Mouse (Mus musculus) heart, embryonic 14.5 days (tissue): ENCODE data around the gene Gemin8. TPM values are rescaled to one million over a fixed set of nuclear protein-coding genes. Genes with fewer than 3 reads are reported as not detected.

Source experiments
- ATAC-seq: fragments of 200-750 bp; cut with Nextera tagmentation; 2 replicates; pipeline ENCODE4 v1.8.0; 2017; ENCODE audit warnings: low read depth, moderate TSS enrichment; ENCODE audit not compliant: insufficient number of reproducible peaks, insufficient read depth, low FRiP score
- H3K27ac ChIP-seq, 2 experiments: fragments of 200-500 bp in 1 of 2; fragments of 300-500 bp in 1 of 2; sonication (generic) in 1 of 2; replicated peaks in 1 of 2; 2 replicates each; pipeline ENCODE4 v1.5.1; 2012 to 2014; ENCODE audit warnings: low read depth in 2 of 2, low read length in 2 of 2, control low read depth in 1 of 2, mild to moderate bottlenecking in 1 of 2, mixed read lengths in 1 of 2; ENCODE audit not compliant: control insufficient read depth in 1 of 2, insufficient read depth in 1 of 2
- H3K27me3 ChIP-seq: fragments of 300-500 bp; sonication (generic); 2 replicates; pipeline ENCODE4 v1.6.1; 2014; ENCODE audit warnings: mild to moderate bottlenecking, low read length, control low read depth; ENCODE audit not compliant: control insufficient read depth, insufficient read depth
- H3K36me3 ChIP-seq: fragments of 300-500 bp; sonication (generic); 2 replicates; pipeline ENCODE4 v1.6.1; 2014; ENCODE audit warnings: mild to moderate bottlenecking, control low read depth, low read length, mixed read lengths; ENCODE audit not compliant: control insufficient read depth, insufficient read depth
- H3K4me1 ChIP-seq, 2 experiments: fragments of 200-500 bp in 1 of 2; fragments of 300-500 bp in 1 of 2; sonication (generic) in 1 of 2; 2 replicates each; pipeline ENCODE4 v1.6.1; 2012 to 2014; ENCODE audit warnings: low read length in 2 of 2, control low read depth in 1 of 2, mixed read lengths in 1 of 2; ENCODE audit not compliant: control insufficient read depth in 2 of 2, insufficient read depth in 2 of 2
- H3K4me2 ChIP-seq: fragments of 300-500 bp; sonication (generic); 2 replicates; pipeline ENCODE4 v1.6.1; 2014; ENCODE audit warnings: mild to moderate bottlenecking, low read length
- H3K4me3 ChIP-seq, 2 experiments: fragments of 200-500 bp in 1 of 2; fragments of 300-500 bp in 1 of 2; sonication (generic) in 1 of 2; 2 replicates each; pipeline ENCODE4 v1.5.1; 2012 to 2014; ENCODE audit warnings: low read length in 2 of 2, mild to moderate bottlenecking in 2 of 2, control low read depth in 1 of 2, low read depth in 1 of 2, moderate library complexity in 1 of 2; ENCODE audit not compliant: control insufficient read depth in 1 of 2, insufficient read depth in 1 of 2
- H3K9ac ChIP-seq: fragments of 300-500 bp; sonication (generic); 2 replicates; pipeline ENCODE4 v1.6.1; 2014; ENCODE audit warnings: mild to moderate bottlenecking, low read length
- H3K9me3 ChIP-seq: fragments of 300-500 bp; sonication (generic); 2 replicates; pipeline ENCODE4 v1.6.1; 2016; ENCODE audit warnings: low read length, control low read depth; ENCODE audit not compliant: control insufficient read depth
- WGBS: fragments of 180-500 bp; shearing (Covaris S2); extraction: QIAGEN DNeasy Blood & Tissue Kit; methylation state at CpG from one replicate; pipeline ENCODE4 v1.1.7; 2014; 5-methylcytosine and 5-hydroxymethylcytosine counted together
- polyA plus RNA-seq: library from polyadenylated mRNA; unstranded; fragments of >200 nt; fragmentation: Nextera tagmentation; extraction: Ambion mirVana; gene quantifications from 2 replicates; pipeline ENCODE4 v1.2.1, GENCODE M21; 2014

The Gemin8 gene
- polyA plus RNA-seq, 1 experiment from 2014 or later, result 7.9 TPM

GRCm38 (mm10) chrX:166199812-166200211 is 29.6 kb downstream of the Gemin8 start:
- H3K4me1 ChIP-seq, result 0 out of 4 replicates have a peak, but pooled peaks cover 0 to 2% of the 10 kb centered on the region in 2 experiments
- no peak overlapping the region for H3K4me3 ChIP-seq
- H3K36me3 ChIP-seq, result no peaks in the 10 kb centered on the region
- H3K4me2 ChIP-seq, result no peak overlapping the region
- H3K27ac ChIP-seq, result no peak overlapping the region
- ATAC-seq, result no peak
- no peaks in the 10 kb centered on the region for H3K9me3 ChIP-seq
- no peak overlapping the region for H3K9ac ChIP-seq
- H3K27me3 ChIP-seq, result no peaks in the 10 kb centered on the region

- Histone ChIP-seq H3K9ac (no peak overlapping the region), H3K27me3 (no peaks in the 10 kb centered on the region), H3K4me2 (no peak overlapping the region), H3K27ac (no peak overlapping the region), H3K36me3 (no peaks in the 10 kb centered on the region), H3K4me1 (no peaks in the 10 kb centered on the region), H3K9me3 (no peaks in the 10 kb centered on the region), H3K4me3 (no peak overlapping the region)
- no peak for ATAC-seq
- WGBS, result 61% methylated on average over 2 of the region's 2 CpGs
Observed at GRCm38 (mm10) chrX:166214576-166214975, 44.3 kb downstream of the Gemin8 start.

DNA sequence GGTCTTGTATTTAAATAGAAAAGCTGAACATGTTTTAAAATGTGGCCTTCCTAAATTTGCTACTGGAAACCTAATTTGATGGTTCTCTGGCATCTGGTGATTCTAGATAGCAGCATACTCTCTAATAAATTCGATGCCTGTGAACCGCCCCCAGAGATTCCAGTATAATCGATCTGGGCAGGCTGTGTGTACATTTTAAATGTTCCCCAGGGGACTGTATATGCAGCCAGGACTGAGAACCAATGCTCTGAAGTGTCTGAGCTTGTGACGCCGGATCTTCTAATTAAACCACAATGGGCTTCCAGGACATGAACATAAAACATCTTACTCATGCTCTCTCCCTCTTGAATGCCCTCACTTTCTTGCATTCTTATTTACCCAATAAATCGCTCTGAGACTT is 46.0 kb downstream of the Gemin8 start:
- no peak overlapping the region for H3K27ac ChIP-seq
- H3K9me3 ChIP-seq, result no peaks in the 10 kb centered on the region
- 80% methylated on average over 6 of the region's 6 CpGs for WGBS
- no peak overlapping the region for H3K9ac ChIP-seq
- no peaks in the 10 kb centered on the region for H3K36me3 ChIP-seq
- no peak overlapping the region for H3K4me3 ChIP-seq
- ATAC-seq, result no peak
- no peak overlapping the region for H3K4me2 ChIP-seq
- no peaks in the 10 kb centered on the region for H3K27me3 ChIP-seq
- H3K4me1 ChIP-seq, result no peaks in the 10 kb centered on the region

DNA sequence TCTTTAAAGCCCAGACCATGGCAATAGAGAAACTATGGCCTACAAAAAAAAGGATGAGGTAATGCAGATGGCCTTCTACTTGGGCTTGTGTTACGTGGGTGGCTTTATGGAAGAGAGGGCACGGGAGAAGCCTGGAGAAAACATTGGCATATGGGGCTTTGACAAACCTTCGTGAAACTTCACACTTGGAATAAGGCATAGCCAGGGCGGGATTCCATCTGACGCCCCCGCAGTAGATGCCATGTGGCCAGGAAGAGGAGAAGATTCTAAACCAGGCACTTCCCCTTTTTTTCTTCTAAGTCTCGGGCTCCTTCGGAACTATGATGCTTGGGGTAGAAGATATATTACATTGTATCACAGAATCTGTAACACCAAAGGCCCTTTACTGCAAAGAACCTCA is 46.5 kb downstream of the Gemin8 start:
- 81% methylated on average over 8 of the region's 8 CpGs for WGBS

GRCm38 (mm10) chrX:166219331-166219730 is 49.1 kb downstream of the Gemin8 start:
- H3K4me2 ChIP-seq, result no peak overlapping the region
- H3K36me3 ChIP-seq, result no peaks in the 10 kb centered on the region
- no peak overlapping the region for H3K27ac ChIP-seq
- WGBS, result 48% methylated on average over 5 of the region's 5 CpGs
- no peaks in the 10 kb centered on the region for H3K9me3 ChIP-seq
- no peak overlapping the region for H3K4me3 ChIP-seq
- no peak overlapping the region for H3K9ac ChIP-seq
- no peaks in the 10 kb centered on the region for H3K27me3 ChIP-seq
- H3K4me1 ChIP-seq, result no peaks in the 10 kb centered on the region
- no peak for ATAC-seq

More for the DNA sequence above, 46.5 kb downstream of the Gemin8 start:
- no peaks in the 10 kb centered on the region for H3K9me3 ChIP-seq
- no peaks in the 10 kb centered on the region for H3K36me3 ChIP-seq
- H3K4me2 ChIP-seq, result no peak overlapping the region
- no peak overlapping the region for H3K27ac ChIP-seq
- H3K4me3 ChIP-seq, result no peak overlapping the region
- no peak overlapping the region for H3K9ac ChIP-seq
- H3K4me1 ChIP-seq, result no peaks in the 10 kb centered on the region
- no peaks in the 10 kb centered on the region for H3K27me3 ChIP-seq
- ATAC-seq, result no peak

DNA sequence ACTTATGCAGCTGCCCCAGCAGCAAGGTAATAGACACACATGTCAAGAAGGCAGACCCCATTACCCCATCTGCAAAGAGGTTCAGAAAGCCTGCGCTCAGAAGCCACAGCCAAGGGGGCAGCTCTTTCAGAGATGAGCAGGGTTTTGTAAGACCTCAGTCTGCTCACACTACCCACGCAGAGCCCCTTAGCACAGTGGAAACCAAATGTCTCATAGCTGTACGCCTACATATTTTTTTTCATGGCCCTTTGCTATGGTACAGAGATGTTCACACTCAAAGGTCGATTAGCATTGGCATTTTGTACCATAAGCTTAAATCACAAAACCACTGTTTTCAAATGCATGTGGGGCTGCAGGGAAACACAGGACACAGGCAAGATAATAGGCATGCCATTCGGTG is 56.6 kb downstream of the Gemin8 start:
- no peak for ATAC-seq
- no peaks in the 10 kb centered on the region for H3K9me3 ChIP-seq
- no peak overlapping the region for H3K4me2 ChIP-seq
- no peaks in the 10 kb centered on the region for H3K27me3 ChIP-seq
- no peaks in the 10 kb centered on the region for H3K4me1 ChIP-seq
- no peak overlapping the region for H3K4me3 ChIP-seq
- WGBS, result 71% methylated on average over 5 of the region's 5 CpGs
- H3K36me3 ChIP-seq, result no peaks in the 10 kb centered on the region
- H3K9ac ChIP-seq, result no peak overlapping the region
- H3K27ac ChIP-seq, result no peak overlapping the region

- no peaks in the 10 kb centered on the region for H3K27me3 ChIP-seq
- no peak overlapping the region for H3K27ac ChIP-seq
- H3K4me2 ChIP-seq, result no peak overlapping the region
- no peaks in the 10 kb centered on the region for H3K36me3 ChIP-seq
- no peak overlapping the region for H3K9ac ChIP-seq
- H3K9me3 ChIP-seq, result no peaks in the 10 kb centered on the region
- 52% methylated on average over 3 of the region's 3 CpGs for WGBS
- H3K4me1 ChIP-seq, result no peaks in the 10 kb centered on the region
- ATAC-seq, result no peak
- no peak overlapping the region for H3K4me3 ChIP-seq
Observed at GRCm38 (mm10) chrX:166229750-166230149, 59.5 kb downstream of the Gemin8 start.

GRCm38 (mm10) chrX:166230515-166231267 is 60.4 kb downstream of the Gemin8 start:
- no peak overlapping the region for H3K9ac ChIP-seq
- H3K4me3 ChIP-seq, result no peak overlapping the region
- H3K9me3 ChIP-seq, result no peaks in the 10 kb centered on the region
- no peaks in the 10 kb centered on the region for H3K36me3 ChIP-seq
- no peak overlapping the region for H3K27ac ChIP-seq
- H3K27me3 ChIP-seq, result no peaks in the 10 kb centered on the region
- H3K4me1 ChIP-seq, result no peaks in the 10 kb centered on the region
- H3K4me2 ChIP-seq, result no peak overlapping the region
- ATAC-seq, result no peak
- 78% methylated on average over 6 of the region's 6 CpGs for WGBS
